Mouse (Mus musculus) small intestine, adult 2 months (tissue): ENCODE data around the gene Bbs9. TPM values are rescaled to one million over a fixed set of nuclear protein-coding genes. Genes with fewer than 3 reads are reported as not detected.
"Not testable (repeated sequence)": the region's sequence is repeated elsewhere in the genome, so short reads cannot be mapped to it uniquely, and the experiment has no call there.

Source experiments
- H3K27ac ChIP-seq: fragments of 200-500 bp; 2 replicates; pipeline ENCODE4 v1.5.1; 2012; ENCODE audit warnings: low read depth, low read length, control low read depth, inconsistent platforms; ENCODE audit not compliant: insufficient read depth
- H3K27me3 ChIP-seq: fragments of 200-500 bp; 2 replicates; pipeline ENCODE4 v1.6.1; 2012; ENCODE audit warnings: mild to moderate bottlenecking, moderate library complexity, low read length, inconsistent platforms; ENCODE audit not compliant: control insufficient read depth, insufficient read depth
- H3K36me3 ChIP-seq: fragments of 200-500 bp; 2 replicates; pipeline ENCODE4 v1.6.1; 2012; ENCODE audit warnings: mild to moderate bottlenecking, low read length, control low read depth, inconsistent platforms; ENCODE audit not compliant: control insufficient read depth, insufficient read depth
- H3K4me1 ChIP-seq: fragments of 200-500 bp; 2 replicates; pipeline ENCODE4 v1.6.1; 2012; ENCODE audit warnings: low read length, inconsistent platforms, mixed read lengths; ENCODE audit not compliant: control insufficient read depth, insufficient read depth, insufficient read length
- H3K4me3 ChIP-seq: fragments of 200-500 bp; 2 replicates; pipeline ENCODE4 v1.5.1; 2012; ENCODE audit warnings: low read depth, mild to moderate bottlenecking, control low read depth, inconsistent platforms, low read length, moderate library complexity
- CTCF ChIP-seq: fragments of 200-500 bp; IDR thresholded peaks from 2 replicates; pipeline ENCODE4 v1.5.1; 2012; ENCODE audit warnings: low read depth, mild to moderate bottlenecking, control low read depth, inconsistent platforms, low read length, moderate library complexity, mixed read lengths; ENCODE audit not compliant: insufficient replicate concordance, insufficient read length; ENCODE audit errors: extremely low read depth
- POLR2A ChIP-seq: fragments of 200-500 bp; IDR thresholded peaks from 2 replicates; pipeline ENCODE4 v1.6.1; 2012; ENCODE audit warnings: low read depth, mild to moderate bottlenecking, control low read depth, inconsistent platforms, low read length, moderate library complexity
- WGBS: fragments of 180-500 bp; shearing (Covaris S2); methylation state at CpG from one replicate; pipeline ENCODE4 v1.1.7; 2018; 5-methylcytosine and 5-hydroxymethylcytosine counted together
- polyA plus RNA-seq: library from polyadenylated mRNA; depleted of rRNA; stranded (reverse); fragments of >200 nt; gene quantifications from 2 replicates; pipeline ENCODE4 v1.2.3, GENCODE M21; 2012

Bbs9 gene
- polyA plus RNA-seq, 1 experiment: 5.4 TPM

DNA sequence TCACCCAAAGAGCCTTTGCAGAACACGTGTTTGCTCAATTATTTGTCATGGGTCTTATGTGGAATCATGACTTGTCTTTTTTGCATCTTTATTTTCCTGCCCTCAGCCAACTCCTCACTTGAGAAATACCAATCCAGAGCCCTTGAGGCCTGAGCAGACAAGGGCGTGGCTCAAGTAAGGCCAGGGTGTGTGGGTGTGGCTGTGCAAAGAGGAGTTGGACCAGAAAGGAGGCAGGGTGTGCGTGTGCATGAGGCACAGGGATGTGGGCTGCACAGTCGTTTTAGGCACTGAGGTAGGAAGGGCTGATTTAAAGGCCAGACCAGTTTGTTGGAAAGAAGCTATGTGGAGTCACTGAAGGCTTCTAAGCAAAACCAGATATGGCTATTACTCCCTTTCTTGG, 373.7 kb downstream of the Bbs9 start:
- Histone ChIP-seq H3K4me1 (no peaks in the 10 kb centered on the region), H3K36me3 (no peaks in the 10 kb centered on the region), H3K27ac (no peak overlapping the region), H3K27me3 (no peaks in the 10 kb centered on the region), H3K4me3 (no peak overlapping the region)
- 43% methylated on average over 4 of the region's 4 CpGs for WGBS
- TF ChIP-seq CTCF (no peak), POLR2A (no peak)

DNA sequence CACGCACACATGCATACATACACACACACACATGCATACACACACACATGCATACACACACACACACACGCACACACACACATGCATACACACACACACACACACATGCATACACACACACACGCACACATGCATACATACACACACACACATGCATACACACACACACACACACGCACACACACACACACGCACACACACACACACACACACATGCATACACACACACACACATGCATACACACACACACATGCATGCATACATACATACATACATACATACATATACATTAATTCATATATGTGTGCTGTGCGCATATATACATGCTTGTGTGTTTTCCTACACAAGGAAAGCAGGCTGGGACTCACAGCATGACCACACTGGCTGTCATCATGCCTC, 393.6 kb downstream of the Bbs9 start:
- 88% methylated on average over 6 of the region's 6 CpGs for WGBS
- H3K36me3 ChIP-seq, H3K27ac ChIP-seq, H3K27me3 ChIP-seq, H3K4me1 ChIP-seq, H3K4me3 ChIP-seq: not testable (repeated sequence)

DNA sequence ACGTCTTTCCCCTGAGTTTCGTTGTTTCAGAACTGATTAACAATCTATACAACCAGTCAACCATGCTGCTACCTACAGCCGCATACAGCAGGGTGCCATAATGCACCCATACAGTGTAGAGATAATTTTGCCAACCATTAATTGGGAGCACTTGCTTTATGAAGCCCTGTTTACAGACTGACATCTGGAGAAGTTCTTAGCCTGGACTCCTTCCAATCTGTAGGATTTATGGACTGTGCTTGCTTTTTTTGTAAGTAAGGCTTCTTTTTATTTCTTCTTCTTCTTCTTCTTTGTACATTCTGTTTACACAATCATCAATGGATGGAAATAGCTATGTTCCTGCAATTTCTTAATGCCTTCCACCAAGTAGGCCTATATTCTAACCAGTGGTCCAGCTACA, 395.1 kb downstream of the Bbs9 start:
- TF ChIP-seq POLR2A (no peak), CTCF (no peak)
- WGBS: 88% methylated on average over 3 of the region's 3 CpGs

DNA sequence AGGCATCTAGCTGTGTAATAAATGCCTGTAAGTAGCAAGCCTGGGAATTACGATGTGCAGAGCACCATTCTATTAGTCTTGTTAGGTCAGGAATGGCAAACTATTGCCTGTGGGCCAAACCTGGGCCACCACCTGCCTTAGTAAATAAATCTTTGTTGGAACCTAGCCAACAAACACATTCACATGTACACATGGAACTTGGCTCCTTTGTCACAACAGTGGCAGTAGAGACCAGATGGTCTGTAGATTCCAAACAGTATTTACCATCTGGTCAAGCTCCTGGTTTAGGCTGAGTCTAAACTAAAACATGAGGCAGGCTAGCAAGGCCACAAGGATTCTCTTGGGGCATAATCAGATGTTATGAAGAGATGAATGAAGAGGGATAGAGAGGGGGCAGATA, 399.7 kb downstream of the Bbs9 start:
- WGBS: 24% methylated on average over 1 of the region's 1 CpGs
- no peak overlapping the region for H3K4me3 ChIP-seq
- TF ChIP-seq CTCF: no peak
- TF ChIP-seq POLR2A: no peak
- H3K4me1 ChIP-seq: no peaks in the 10 kb centered on the region
- H3K27me3 ChIP-seq: no peaks in the 10 kb centered on the region
- no peak overlapping the region for H3K27ac ChIP-seq
- no peaks in the 10 kb centered on the region for H3K36me3 ChIP-seq

More for the DNA sequence above, 395.1 kb downstream of the Bbs9 start:
- Histone ChIP-seq H3K36me3 (no peaks in the 10 kb centered on the region), H3K4me3 (no peak overlapping the region), H3K27me3 (no peaks in the 10 kb centered on the region), H3K4me1 (no peaks in the 10 kb centered on the region), H3K27ac (no peak overlapping the region)

DNA sequence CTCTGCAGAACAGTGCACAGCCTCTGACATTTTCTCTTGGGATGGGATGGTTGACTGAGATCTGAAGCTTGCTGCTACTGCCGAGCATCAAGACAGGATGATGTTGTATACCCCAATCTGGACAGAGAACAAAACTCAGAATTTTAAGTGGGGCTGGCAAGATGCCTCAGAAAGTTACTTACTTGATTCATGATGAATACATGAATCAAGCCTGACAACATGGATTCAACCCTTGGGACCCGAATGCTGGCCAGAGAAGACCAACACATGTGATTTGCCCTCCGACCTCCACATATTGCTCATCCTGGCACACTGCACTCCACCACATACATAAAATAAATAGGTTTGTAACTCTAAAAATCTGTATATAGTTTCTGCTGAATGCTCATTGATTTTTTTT, 403.8 kb downstream of the Bbs9 start:
- H3K27me3 ChIP-seq: no peaks in the 10 kb centered on the region
- no peak overlapping the region for H3K27ac ChIP-seq
- no peaks in the 10 kb centered on the region for H3K4me1 ChIP-seq
- no peak overlapping the region for H3K4me3 ChIP-seq
- no peaks in the 10 kb centered on the region for H3K36me3 ChIP-seq
- WGBS: 92% methylated on average over 3 of the region's 3 CpGs
- no peak for TF ChIP-seq POLR2A
- TF ChIP-seq CTCF: no peak

DNA sequence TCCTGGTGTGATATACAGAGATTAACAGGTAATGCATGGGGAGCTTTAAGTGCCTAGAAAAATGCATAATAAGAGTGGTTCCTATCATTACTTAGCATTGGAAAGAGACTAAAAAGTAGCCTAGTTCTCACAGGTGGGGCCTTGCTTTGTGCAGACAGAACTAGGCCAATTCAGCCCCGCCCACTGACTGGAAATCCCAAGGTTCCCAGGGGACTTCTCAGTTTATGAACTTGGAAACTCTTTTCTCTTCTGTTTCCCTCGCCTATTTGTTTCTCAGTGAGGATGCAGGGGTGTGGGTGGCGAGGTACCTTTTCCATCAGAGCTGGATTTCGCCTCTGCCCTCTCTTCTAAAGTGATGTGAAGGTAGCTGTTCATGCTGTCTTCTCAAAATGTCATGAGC, 410.8 kb downstream of the Bbs9 start:
- Histone ChIP-seq H3K27me3 (no peaks in the 10 kb centered on the region), H3K4me1 (no peaks in the 10 kb centered on the region), H3K36me3 (no peaks in the 10 kb centered on the region), H3K27ac (no peak overlapping the region), H3K4me3 (no peak overlapping the region)
- 81% methylated on average over 4 of the region's 4 CpGs for WGBS
- TF ChIP-seq POLR2A (no peak), CTCF (no peak)

DNA sequence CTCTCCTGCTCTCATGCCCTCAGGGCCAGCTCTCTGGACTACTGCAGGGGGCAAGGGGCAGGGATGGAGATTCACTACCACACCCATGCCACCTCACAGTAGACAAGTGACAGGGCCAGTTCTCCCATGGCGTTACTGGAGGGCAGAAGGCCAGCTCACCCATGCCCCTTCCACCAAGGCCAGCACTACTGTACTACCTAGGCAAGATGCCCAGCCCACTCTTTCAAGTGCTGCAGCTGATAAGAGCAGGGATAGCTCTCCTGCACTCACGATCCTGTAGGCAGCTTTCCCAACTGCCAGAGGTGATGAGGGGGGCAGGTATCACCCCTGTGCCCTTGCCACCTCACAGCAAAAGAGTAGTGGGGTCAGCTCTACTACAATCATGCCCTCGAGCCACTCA, 429.9 kb downstream of the Bbs9 start:
- Histone ChIP-seq H3K27me3 (no peaks in the 10 kb centered on the region), H3K27ac (no peak overlapping the region), H3K4me3 (no peak overlapping the region), H3K4me1 (no peaks in the 10 kb centered on the region), H3K36me3 (no peaks in the 10 kb centered on the region)
- WGBS: 54% methylated on average over 3 of the region's 3 CpGs
- no peak for TF ChIP-seq POLR2A
- TF ChIP-seq CTCF: no peak

DNA sequence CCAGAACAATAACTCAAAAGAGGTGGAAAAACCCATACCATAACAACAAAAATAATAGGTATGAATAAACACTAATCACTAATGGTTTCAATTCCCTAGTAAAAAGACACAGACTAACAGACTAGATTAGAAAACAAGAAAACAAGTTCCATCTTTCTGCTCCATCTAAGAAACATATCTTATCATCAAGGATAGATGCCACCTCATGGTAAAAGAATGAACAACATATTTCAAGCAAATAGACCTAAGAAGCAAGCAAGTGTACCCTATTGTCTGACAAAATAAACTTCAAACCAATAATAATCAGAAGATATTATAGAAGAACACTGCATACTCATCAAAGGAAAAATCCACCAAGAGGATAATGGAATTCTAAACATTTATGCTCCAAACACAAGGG, 441.3 kb downstream of the Bbs9 start:
- no peak overlapping the region for H3K27ac ChIP-seq
- no peaks in the 10 kb centered on the region for H3K27me3 ChIP-seq
- no peaks in the 10 kb centered on the region for H3K36me3 ChIP-seq
- H3K4me1 ChIP-seq: no peaks in the 10 kb centered on the region
- no peak overlapping the region for H3K4me3 ChIP-seq
- TF ChIP-seq POLR2A: no peak
- no peak for TF ChIP-seq CTCF
